Mouse (Mus musculus) retina, embryonic 14.5 days (tissue): ENCODE data around the gene Cntfr.

Experiments
- DNase-seq: peaks from one replicate; pipeline ENCODE4 v3.0.0-alpha.2; 2015; ENCODE audit warnings: low spot score

Gene Cntfr

GRCm38 (mm10) chr4:41679291-41679690 is 17.6 kb downstream of the Cntfr start:
- no peak for DNase-seq

GRCm38 (mm10) chr4:41678863-41679262 is 18.0 kb downstream of the Cntfr start:
- no peak for DNase-seq

GRCm38 (mm10) chr4:41677006-41677629 is 19.8 kb downstream of the Cntfr start:
- DNase-seq, result no peak

- no peak for DNase-seq
Observed at GRCm38 (mm10) chr4:41676248-41677005, 20.5 kb downstream of the Cntfr start.

GRCm38 (mm10) chr4:41673186-41673585 is 23.7 kb downstream of the Cntfr start:
- no peak for DNase-seq

- peak; percentile 64 for DNase-seq
Observed at GRCm38 (mm10) chr4:41672522-41672963, 24.3 kb downstream of the Cntfr start.

- peak; percentile 90 for DNase-seq
Observed at GRCm38 (mm10) chr4:41671963-41672480, 24.9 kb downstream of the Cntfr start.

- DNase-seq, result no peak
Observed at GRCm38 (mm10) chr4:41671500-41671899, 25.4 kb downstream of the Cntfr start.

- DNase-seq, result no peak
Observed at GRCm38 (mm10) chr4:41670836-41671235, 26.1 kb downstream of the Cntfr start.

GRCm38 (mm10) chr4:41666646-41667045 is 30.2 kb downstream of the Cntfr start:
- no peak for DNase-seq

GRCm38 (mm10) chr4:41665009-41665675 is 31.7 kb downstream of the Cntfr start:
- no peak for DNase-seq

GRCm38 (mm10) chr4:41664533-41664932 is 32.4 kb downstream of the Cntfr start:
- no peak for DNase-seq

GRCm38 (mm10) chr4:41663614-41664013 is 33.3 kb downstream of the Cntfr start:
- no peak for DNase-seq

GRCm38 (mm10) chr4:41662723-41663122 is 34.2 kb downstream of the Cntfr start:
- no peak for DNase-seq

GRCm38 (mm10) chr4:41660851-41661430 is 35.9 kb downstream of the Cntfr start:
- peak; percentile 60 for DNase-seq

- DNase-seq, result no peak
Observed at GRCm38 (mm10) chr4:41659556-41659955, 37.3 kb downstream of the Cntfr start.

- DNase-seq, result no peak
Observed at GRCm38 (mm10) chr4:41658566-41659384, 38.1 kb downstream of the Cntfr start.

GRCm38 (mm10) chr4:41655525-41655924 is 41.4 kb downstream of the Cntfr start:
- no peak for DNase-seq

- DNase-seq, result peak; percentile 83
Observed at GRCm38 (mm10) chr4:41654217-41654616, 42.7 kb downstream of the Cntfr start.

- no peak for DNase-seq
Observed at GRCm38 (mm10) chr4:41653730-41654129, 43.2 kb downstream of the Cntfr start.

GRCm38 (mm10) chr4:41653296-41653695 is 43.6 kb downstream of the Cntfr start:
- peak; percentile 90 for DNase-seq
